Mouse (Mus musculus): ENCODE data around the gene Atoh1.

Atoh1 gene

GRCm38 (mm10) chr6:64728499-64729198 lies at the start of gene Atoh1:
Gene Atoh1, plus strand, starts transcription at chr6:64729125.
- peak; percentile 57 for DNase-seq

- DNase-seq: peak; percentile 14
Observed at GRCm38 (mm10) chr6:64683974-64684373, 45.0 kb upstream of the Atoh1 start.

- peak; percentile 5 for DNase-seq
Observed at GRCm38 (mm10) chr6:64684973-64685372, 44.0 kb upstream of the Atoh1 start.

GRCm38 (mm10) chr6:64688181-64688944 lies 40.6 kb upstream of the Atoh1 start:
- DNase-seq: no peak

- DNase-seq: no peak
Observed at GRCm38 (mm10) chr6:64694688-64695087, 34.2 kb upstream of the Atoh1 start.

GRCm38 (mm10) chr6:64703659-64704058 lies 25.3 kb upstream of the Atoh1 start:
- no peak for DNase-seq

GRCm38 (mm10) chr6:64727751-64728403 lies 1.0 kb upstream of the Atoh1 start:
- peak; percentile 36 for DNase-seq

GRCm38 (mm10) chr6:64729231-64730011 lies 496 bp downstream of the Atoh1 start:
- peak; percentile 30 for DNase-seq

GRCm38 (mm10) chr6:64730030-64730429 lies 1.1 kb downstream of the Atoh1 start:
- no peak for DNase-seq

- no peak for DNase-seq
Observed at GRCm38 (mm10) chr6:64730506-64731020, 1.6 kb downstream of the Atoh1 start.

GRCm38 (mm10) chr6:64731126-64731525 lies 2.2 kb downstream of the Atoh1 start:
- no peak for DNase-seq

- no peak for DNase-seq
Observed at GRCm38 (mm10) chr6:64731621-64732320, 2.8 kb downstream of the Atoh1 start.

GRCm38 (mm10) chr6:64733311-64733710 lies 4.4 kb downstream of the Atoh1 start:
- no peak for DNase-seq

- no peak for DNase-seq
Observed at GRCm38 (mm10) chr6:64734441-64735320, 5.8 kb downstream of the Atoh1 start.

GRCm38 (mm10) chr6:64736317-64736716 lies 7.4 kb downstream of the Atoh1 start:
- no peak for DNase-seq

- no peak for DNase-seq
Observed at GRCm38 (mm10) chr6:64742915-64743489, 14.1 kb downstream of the Atoh1 start.

- no peak for DNase-seq
Observed at GRCm38 (mm10) chr6:64754515-64754914, 25.6 kb downstream of the Atoh1 start.

- no peak for DNase-seq
Observed at GRCm38 (mm10) chr6:64763901-64764300, 35.0 kb downstream of the Atoh1 start.

GRCm38 (mm10) chr6:64773430-64773829 lies 44.5 kb downstream of the Atoh1 start:
- no peak for DNase-seq

Data from kidney, adult 18-20 months (tissue).